Mouse (Mus musculus) hematopoietic stem cell, adult 5-6 weeks (primary cell): ENCODE results near the gene Nfkb2. TPM values are rescaled to one million over a fixed set of nuclear protein-coding genes. Genes with fewer than 3 reads are reported as not detected.
A peak's percentile ranks its signal among the peaks of the same experiment; 100 is the strongest.

Experiments used
- ATAC-seq, 2 experiments: fragments of 125-278 bp in 1 of 2; replicated peaks in 1 of 2; 2 replicates each; pipeline ENCODE4 v1.8.0; 2016 to 2017; ENCODE audit warnings: inconsistent platforms in 2 of 2, mild to moderate bottlenecking in 2 of 2, moderate number of reproducible peaks in 2 of 2, low read depth in 1 of 2, moderate TSS enrichment in 1 of 2; ENCODE audit not compliant: low FRiP score in 2 of 2, poor library complexity in 2 of 2, severe bottlenecking in 2 of 2, insufficient read depth in 1 of 2, low TSS enrichment in 1 of 2
- total RNA-seq: library from RNA; stranded (forward); fragments of 172-1452, 232-1000 nt; gene quantifications from 2 replicates; pipeline ENCODE4 v1.2.3, GENCODE M21; 2017

Gene Nfkb2
- total RNA-seq = 9.6 and 11.8 TPM in 2 replicates

DNA sequence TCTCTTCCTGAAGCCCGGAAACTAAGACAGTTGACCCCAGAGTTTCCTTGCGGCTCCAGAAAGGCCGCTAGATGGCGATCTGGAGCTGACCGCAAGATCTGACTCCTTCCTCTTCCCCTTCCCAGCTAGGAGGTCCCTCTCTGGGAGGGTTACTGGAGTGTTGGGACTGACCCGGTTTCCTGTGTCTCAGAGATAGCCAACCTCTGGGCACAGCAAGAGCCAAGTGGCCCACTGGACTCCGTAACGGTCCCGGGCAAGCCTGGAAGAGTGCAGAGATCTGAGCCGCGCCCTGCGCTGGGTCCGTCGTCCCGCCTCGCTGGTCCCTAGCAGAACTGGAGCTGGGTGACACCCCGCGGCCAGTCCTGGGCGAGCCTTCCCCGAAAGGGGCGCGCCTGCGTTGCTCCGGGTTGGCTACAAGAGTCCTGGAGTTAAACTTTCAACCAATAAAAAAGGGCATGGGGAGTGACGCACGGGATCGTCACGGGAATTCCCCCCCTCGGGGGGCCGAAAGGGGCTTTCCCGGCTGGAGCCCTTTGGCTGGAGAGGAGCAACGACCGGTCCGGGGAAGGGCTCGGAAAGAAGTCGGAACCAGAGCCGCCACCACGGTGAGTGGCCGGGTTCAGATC lies at the start of gene Nfkb2:
TSS of gene Nfkb2 (plus strand) at position 105 of the 626 bp plus-strand sequence.
- peak; percentile 76 to 77 for ATAC-seq

- ATAC-seq = no peak
Measured at GRCm38 (mm10) chr19:46264762-46265161, 39.4 kb upstream of the Nfkb2 start.

DNA sequence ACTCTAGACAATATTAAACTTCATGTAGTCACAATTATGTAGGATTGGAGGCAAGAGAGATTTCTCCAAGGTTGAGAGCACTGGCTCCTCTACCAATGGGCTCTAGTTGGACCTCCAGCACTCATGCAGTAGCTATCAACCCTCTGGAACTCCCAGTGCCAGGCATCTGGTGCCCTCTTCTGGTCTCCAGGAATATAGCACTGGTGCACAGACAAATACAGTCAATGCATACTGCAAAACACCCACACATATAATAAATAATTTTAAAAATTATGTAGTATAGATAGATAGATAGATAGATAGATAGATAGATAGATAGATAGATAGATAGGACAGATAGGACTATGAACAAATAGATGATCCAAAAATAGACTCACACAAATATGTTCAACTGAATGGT lies 28.8 kb upstream of the Nfkb2 start:
- peak in 1 of 2 experiments; percentile 48; a peak in 1 of 4 replicates for ATAC-seq

DNA sequence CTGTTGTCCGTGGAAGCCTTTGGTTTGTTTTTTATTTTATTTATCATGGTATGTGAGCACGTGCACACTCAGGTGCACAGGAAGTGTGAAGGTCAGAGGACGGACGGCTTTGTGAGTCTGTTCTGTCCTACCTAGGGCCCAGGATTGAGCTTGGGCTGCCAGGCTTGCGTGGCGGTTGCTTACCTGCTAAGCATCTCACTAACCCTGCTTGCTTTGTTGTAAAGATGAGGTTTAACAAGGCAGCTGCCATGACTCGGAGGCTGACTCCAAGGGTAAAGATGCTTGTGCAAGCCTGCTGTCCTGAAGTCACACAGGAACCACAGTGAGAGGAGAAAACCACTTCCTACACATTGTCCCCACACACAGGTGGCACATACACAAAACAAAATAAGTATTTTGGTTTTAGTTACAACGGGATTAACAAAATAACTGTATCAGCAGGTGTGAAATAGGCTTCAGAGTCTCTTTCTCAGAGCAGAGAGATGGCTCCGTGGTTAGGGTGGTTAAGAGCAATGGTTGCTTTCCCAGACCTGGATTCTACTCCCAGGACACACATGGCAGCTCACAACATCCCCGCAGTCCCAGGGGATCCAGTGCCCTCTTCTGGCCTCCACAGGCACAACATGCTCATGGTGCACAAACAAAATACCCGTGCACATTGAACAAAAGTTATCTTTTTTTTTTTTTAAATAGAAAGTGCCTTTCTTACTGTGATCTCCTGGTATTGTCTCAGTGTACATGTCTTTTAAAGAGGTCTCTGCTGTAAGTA lies 21.9 kb upstream of the Nfkb2 start:
- ATAC-seq = no peak

DNA sequence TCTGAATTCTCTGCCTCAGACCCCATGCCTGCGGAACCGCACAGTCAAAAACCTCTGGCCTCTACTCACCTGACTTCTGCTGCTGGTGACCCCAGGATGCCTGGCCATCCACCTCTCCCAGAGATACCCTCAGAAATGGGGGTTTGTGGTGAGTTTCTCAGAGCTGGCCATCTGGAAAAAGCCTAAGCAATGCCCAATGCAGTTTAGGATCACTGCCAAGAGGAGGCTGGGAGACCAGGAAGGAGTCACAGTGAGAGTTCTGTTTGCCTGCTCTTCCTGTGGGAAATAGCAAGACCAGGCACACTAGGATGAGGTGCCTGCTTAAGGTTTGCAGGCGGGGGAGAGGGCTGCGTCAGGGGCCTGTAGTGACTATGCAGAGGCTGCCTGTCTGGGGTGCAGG lies 19.4 kb upstream of the Nfkb2 start:
- ATAC-seq = no peak

GRCm38 (mm10) chr19:46285631-46286030 lies 18.5 kb upstream of the Nfkb2 start:
- ATAC-seq = no peak

- ATAC-seq = no peak
Measured at GRCm38 (mm10) chr19:46286047-46286446, 18.1 kb upstream of the Nfkb2 start.

DNA sequence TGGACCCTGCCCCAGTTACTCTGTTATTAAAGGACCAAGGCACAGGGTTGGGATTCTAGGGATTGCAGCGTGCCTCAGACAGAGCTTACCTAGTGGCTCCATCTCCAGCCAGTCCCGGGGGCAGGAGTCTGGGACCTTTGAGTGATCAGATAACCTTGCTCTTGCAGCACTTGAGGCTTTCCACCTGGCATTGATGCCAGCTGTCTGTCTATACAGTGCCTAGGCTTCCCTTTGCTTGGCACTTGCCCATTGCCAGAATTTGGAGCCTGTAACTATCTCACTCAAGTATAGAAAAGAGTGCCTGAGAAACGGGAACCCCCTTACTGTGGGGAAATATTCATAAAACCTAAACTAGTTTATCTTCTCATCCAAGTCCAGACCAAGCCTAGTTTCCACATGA lies 17.2 kb upstream of the Nfkb2 start:
- no peak for ATAC-seq

DNA sequence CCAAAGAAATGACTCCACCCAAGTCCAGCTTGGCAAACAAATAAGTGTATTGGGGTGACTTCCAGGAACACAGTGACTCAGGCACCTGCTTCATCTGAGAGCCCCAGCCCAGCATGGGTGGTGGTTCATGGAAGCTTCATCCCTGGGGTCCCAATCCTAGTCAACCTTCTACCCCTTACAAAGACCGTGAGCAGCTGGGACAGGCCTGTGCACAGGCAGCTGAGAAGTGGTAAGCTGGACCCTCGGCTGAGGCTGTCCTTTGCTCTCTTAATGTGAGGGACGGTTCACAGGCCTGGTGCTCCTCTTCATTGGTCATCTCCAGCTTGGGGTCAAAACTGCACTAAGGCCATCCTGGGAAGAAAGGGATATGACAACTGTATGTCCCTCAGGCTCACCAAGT lies 16.6 kb upstream of the Nfkb2 start:
- no peak for ATAC-seq

- no peak for ATAC-seq
Measured at GRCm38 (mm10) chr19:46290535-46291105, 13.5 kb upstream of the Nfkb2 start.

DNA sequence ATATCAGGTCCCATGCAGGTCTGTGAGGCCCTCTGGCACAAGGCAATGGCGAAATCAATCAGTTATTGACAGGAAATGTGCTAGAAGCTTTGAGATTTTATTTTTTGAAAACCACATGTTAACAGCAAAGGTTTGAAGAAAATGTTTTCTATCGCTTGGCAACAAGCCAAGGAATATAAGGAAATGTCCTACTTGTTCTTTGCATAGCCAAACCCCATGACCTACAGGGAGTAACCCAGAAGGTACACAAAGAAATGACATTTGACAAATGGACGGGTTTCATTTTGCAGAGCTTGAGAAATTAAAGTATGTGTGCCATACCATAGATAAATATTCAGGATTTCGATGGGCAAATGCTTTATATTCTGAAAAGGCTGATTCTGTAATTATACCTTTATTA lies 7.2 kb upstream of the Nfkb2 start:
- ATAC-seq = no peak

- ATAC-seq = no peak
Measured at GRCm38 (mm10) chr19:46300294-46301045, 3.6 kb upstream of the Nfkb2 start.

DNA sequence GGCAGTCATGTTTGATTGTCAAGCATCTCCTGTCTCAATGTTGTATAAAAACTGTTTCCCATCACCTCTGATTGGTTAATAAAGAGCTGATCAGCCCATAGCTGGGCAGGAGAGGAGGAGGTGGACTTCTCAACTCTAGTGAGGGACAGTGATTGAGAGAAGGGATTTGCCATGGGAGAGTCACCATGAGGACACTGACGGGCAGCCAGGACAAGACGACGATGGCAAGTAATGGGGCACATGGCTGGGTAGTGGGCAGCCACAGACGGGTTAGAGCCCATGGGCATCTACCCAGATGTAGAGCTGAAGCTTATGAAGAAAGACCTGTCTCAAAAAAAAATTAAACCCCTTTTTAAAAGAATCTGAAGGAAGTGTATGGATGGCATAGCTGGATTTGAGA lies 1.6 kb upstream of the Nfkb2 start:
- no peak for ATAC-seq

GRCm38 (mm10) chr19:46303251-46304215 lies 587 bp upstream of the Nfkb2 start:
- no peak for ATAC-seq

- ATAC-seq = 0 out of 4 replicates have a peak, but pooled peaks of 1 of the 2 experiments have one; percentile 0
Measured at GRCm38 (mm10) chr19:46304908-46305333, 801 bp downstream of the Nfkb2 start.

DNA sequence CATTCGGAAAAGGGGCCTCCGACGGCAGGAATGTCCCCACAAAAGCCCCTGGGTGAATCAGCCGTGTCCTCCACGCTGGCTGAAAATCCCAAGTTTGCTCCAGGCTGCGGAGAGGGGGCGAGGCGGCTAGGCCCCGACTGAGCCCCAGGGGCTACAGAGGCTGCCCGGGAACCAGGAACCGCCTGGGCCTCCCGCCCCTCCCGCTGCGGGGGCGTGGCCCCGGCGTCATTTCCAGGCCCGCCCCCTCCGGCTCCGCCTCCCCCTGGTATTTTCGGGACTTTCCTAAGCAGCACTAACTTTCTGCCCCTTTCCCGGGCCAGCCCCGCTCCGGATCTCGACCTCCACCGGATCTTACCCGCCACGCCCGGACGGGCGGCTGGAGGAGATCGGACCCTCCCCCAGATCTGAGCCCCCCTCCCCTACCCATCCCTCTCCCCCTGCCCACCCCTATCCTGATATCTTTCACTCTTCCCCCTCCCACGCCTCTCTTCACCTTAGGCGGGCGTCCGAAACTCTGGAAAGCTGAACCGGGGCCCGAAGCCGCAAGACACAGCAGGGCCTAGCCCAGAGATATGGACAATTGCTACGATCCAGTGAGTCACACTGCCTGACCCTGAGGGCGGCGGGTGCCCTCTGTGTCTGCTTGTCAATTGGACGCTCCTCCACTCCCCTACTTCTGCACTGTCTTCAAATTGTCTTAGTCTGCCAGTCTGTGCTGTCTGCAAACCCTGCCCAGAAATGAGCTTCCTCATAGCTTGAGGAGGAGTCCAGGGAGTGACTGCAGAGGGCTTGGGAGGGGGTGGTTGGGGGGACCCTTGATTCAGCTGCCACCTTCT lies 1.5 kb downstream of the Nfkb2 start:
- peak; percentile 38 to 49; a peak in 3 of 4 replicates for ATAC-seq
